Mouse (Mus musculus) C2C12 (cell line): ENCODE data around the gene Pax8. TPM values are rescaled to one million over a fixed set of nuclear protein-coding genes. Genes with fewer than 3 reads are reported as not detected.

Experiments
- H3K27me3 ChIP-seq: one replicate; pipeline ENCODE4 v1.6.1; 2011; ENCODE audit not compliant: control insufficient read depth, insufficient read depth, insufficient read length
- H3K36me3 ChIP-seq: one replicate; pipeline ENCODE4 v1.6.1; 2011; ENCODE audit not compliant: control insufficient read depth, insufficient read depth
- H3K4me3 ChIP-seq: one replicate; pipeline ENCODE4 v1.5.1; 2011; ENCODE audit warnings: mild to moderate bottlenecking, control low read depth; ENCODE audit not compliant: poor library complexity, insufficient read depth, severe bottlenecking
- H3K79me2 ChIP-seq: one replicate; pipeline ENCODE4 v1.6.1; 2011; ENCODE audit not compliant: control insufficient read depth, insufficient read depth
- H3K79me3 ChIP-seq: one replicate; pipeline ENCODE4 v1.6.1; 2011; ENCODE audit warnings: low read depth, control low read depth
- H3ac ChIP-seq: one replicate; pipeline ENCODE3; 2011; ENCODE audit warnings: low read depth; ENCODE audit not compliant: control insufficient read depth, insufficient read length
- CEBPB ChIP-seq: IDR thresholded peaks from one replicate; pipeline ENCODE4 v1.6.1; 2011; ENCODE audit warnings: low read depth, mild to moderate bottlenecking, control low read depth, moderate library complexity
- CTCF ChIP-seq: IDR thresholded peaks from one replicate; pipeline ENCODE4 v1.5.1; 2011; ENCODE audit not compliant: control insufficient read depth, insufficient read depth, insufficient read length
- FOSL1 ChIP-seq: IDR thresholded peaks from one replicate; pipeline ENCODE4 v1.8.0; 2011; ENCODE audit warnings: mild to moderate bottlenecking, low read length; ENCODE audit not compliant: poor library complexity, insufficient read depth, severe bottlenecking
- MAX ChIP-seq: IDR thresholded peaks from one replicate; pipeline ENCODE4 v1.6.1; 2011; ENCODE audit warnings: mild to moderate bottlenecking, control low read depth
- MYOD1 ChIP-seq: IDR thresholded peaks from one replicate; pipeline ENCODE4 v1.6.1; 2011; ENCODE audit warnings: low read depth; ENCODE audit not compliant: control insufficient read depth, insufficient read length
- MYOG ChIP-seq: IDR thresholded peaks from one replicate; pipeline ENCODE4 v1.6.1; 2011; ENCODE audit not compliant: control insufficient read depth, insufficient read length; ENCODE audit errors: extremely low read depth
- USF1 ChIP-seq: IDR thresholded peaks from one replicate; pipeline ENCODE4 v1.6.1; 2011; ENCODE audit warnings: low read depth, mild to moderate bottlenecking, control low read depth, moderate library complexity
- polyA plus RNA-seq: library from polyadenylated mRNA; unstranded; fragments of >200 nt; fragmentation: generic; extraction: Trizol; gene quantifications from one replicate; pipeline ENCODE4 v1.2.1, GENCODE M21; 2012; ENCODE audit warnings: missing spikeins

The Pax8 gene
- polyA plus RNA-seq, 1 experiment: not detected

GRCm38 (mm10) chr2:24393251-24393650 lies 82.1 kb downstream of the Pax8 start:
- H3K79me3 ChIP-seq: no peaks in the 10 kb centered on the region
- H3K27me3 ChIP-seq: no peaks in the 10 kb centered on the region
- H3K4me3 ChIP-seq: no peak overlapping the region
- TF ChIP-seq MAX: no peak
- TF ChIP-seq CTCF: no peak
- no peak for TF ChIP-seq MYOG
- no peak for TF ChIP-seq USF1
- TF ChIP-seq FOSL1: no peak
- TF ChIP-seq CEBPB: no peak
- TF ChIP-seq MYOD1: no peak
- H3K36me3 ChIP-seq: no peaks in the 10 kb centered on the region
- H3ac ChIP-seq: no peak overlapping the region
- no peaks in the 10 kb centered on the region for H3K79me2 ChIP-seq

GRCm38 (mm10) chr2:24387361-24388283 lies 87.8 kb downstream of the Pax8 start:
- Histone ChIP-seq H3K36me3 (no peaks in the 10 kb centered on the region), H3K27me3 (no peaks in the 10 kb centered on the region), H3K79me3 (no peaks in the 10 kb centered on the region), H3ac (no peak overlapping the region), H3K79me2 (no peaks in the 10 kb centered on the region), H3K4me3 (no peak overlapping the region)
- TF ChIP-seq USF1 (no peak), MYOD1 (no peak), CTCF (no peak), MAX (no peak)

GRCm38 (mm10) chr2:24386964-24387320 lies 88.5 kb downstream of the Pax8 start:
- Histone ChIP-seq H3K27me3 (no peaks in the 10 kb centered on the region), H3ac (no peak overlapping the region), H3K79me3 (no peaks in the 10 kb centered on the region), H3K36me3 (no peaks in the 10 kb centered on the region), H3K79me2 (no peaks in the 10 kb centered on the region), H3K4me3 (no peak overlapping the region)
- TF ChIP-seq CEBPB (no peak), CTCF (no peak), USF1 (no peak), MYOG (no peak), MYOD1 (no peak), FOSL1 (no peak), MAX (no peak)

GRCm38 (mm10) chr2:24386158-24386963 lies 89.0 kb downstream of the Pax8 start:
- Histone ChIP-seq H3K79me3 (no peaks in the 10 kb centered on the region), H3ac (no peak overlapping the region), H3K79me2 (no peaks in the 10 kb centered on the region), H3K36me3 (no peaks in the 10 kb centered on the region), H3K27me3 (no peaks in the 10 kb centered on the region), H3K4me3 (no peak overlapping the region)
- TF ChIP-seq MYOD1 (no peak), MYOG (no peak), MAX (no peak), FOSL1 (no peak), USF1 (no peak), CEBPB (no peak), CTCF (no peak)

- Histone ChIP-seq H3ac (no peak overlapping the region), H3K79me3 (no peaks in the 10 kb centered on the region), H3K4me3 (no peak overlapping the region), H3K36me3 (no peaks in the 10 kb centered on the region), H3K27me3 (no peaks in the 10 kb centered on the region), H3K79me2 (no peaks in the 10 kb centered on the region)
- TF ChIP-seq CTCF (no peak), CEBPB (no peak), MYOG (no peak), USF1 (no peak), FOSL1 (no peak), MAX (no peak), MYOD1 (no peak)
These were observed 90.1 kb downstream of the Pax8 start for GRCm38 (mm10) chr2:24385111-24385961.
